Mouse (Mus musculus): Measurements from ENCODE around the gene Slc35d1.

DNA sequence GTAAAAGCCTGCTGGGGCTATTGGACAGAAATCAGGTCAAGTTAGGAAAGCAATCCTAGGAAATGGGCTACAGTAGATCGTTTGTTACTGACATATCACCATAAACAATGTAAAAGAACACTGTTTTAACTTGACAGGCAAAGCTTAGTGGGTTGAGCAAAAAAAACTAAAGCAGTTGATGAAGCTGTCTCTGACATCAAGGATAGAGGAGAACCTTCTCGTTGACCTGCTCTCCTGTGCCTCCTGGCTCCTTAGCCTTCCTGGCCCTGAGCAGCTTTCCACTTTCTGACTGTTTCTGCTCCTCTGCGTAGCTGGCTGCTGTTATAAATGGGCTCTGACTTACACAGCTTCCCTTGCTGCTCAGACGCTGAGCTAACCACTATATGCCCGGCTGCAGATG lies 48.4 kb upstream of the Slc35d1 start:
- TF ChIP-seq CTCF (IDR thresholded peaks at IDR 0.05; ENCODE audit: low read depth) (no peak), EP300 (optimal IDR thresholded peaks at IDR 0.05) (no peak)

Data from stomach, postnatal 0 days (tissue).